Mouse (Mus musculus): ENCODE measurements around the gene Rbm33. TPM values are rescaled to one million over a fixed set of nuclear protein-coding genes. Genes with fewer than 3 reads are reported as not detected.

The Rbm33 gene
- total RNA-seq, 4 experiments from 2014 or later, result 36.9 to 40.6 (median 37.5) TPM

DNA sequence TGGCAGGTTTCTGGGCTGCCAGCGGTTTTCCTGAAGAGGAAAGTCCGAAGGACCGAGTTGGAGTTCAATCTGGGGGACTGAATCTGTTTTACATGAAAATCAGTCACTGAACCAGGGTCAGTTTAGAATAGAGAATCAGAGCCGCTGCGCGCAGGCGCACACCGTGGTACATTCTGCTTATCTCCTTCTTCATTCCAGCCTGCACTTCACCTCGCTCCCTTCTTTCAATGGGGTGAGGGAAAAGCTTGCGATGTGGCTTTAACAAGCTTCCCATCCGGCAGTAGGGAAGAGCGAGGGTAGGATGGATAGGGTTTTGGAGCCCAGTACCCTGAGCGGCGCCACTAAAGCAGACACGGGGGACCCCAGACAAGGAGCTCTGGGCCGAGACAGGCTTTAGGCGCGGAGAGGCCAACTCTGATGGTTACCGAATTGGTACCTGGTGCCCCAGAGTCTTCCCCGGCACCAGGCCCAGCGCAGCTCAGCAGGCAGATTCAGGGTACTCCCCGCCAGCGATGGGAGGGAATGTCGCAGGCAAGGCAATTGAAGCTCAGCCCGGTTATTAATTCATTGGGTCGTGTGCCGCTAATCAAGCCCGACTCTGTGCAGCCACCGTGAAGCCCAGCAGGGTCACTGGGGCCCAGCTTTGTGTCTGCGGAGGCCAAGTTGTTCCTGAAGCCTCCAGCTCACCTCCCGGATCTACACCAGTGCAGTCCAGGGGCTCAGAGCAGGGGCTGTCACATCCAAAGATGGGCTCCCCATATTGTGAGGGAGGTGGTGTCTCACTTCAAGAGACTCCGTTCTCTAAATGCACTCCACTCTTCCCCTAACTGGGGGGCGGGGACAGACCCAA lies 146.0 kb downstream of the Rbm33 start:
- DNase-seq (ENCODE audit: low spot score), result no peak

GRCm38 (mm10) chr5:28463656-28464055 lies 146.7 kb downstream of the Rbm33 start:
- no peak for DNase-seq (ENCODE audit: low spot score)

DNA sequence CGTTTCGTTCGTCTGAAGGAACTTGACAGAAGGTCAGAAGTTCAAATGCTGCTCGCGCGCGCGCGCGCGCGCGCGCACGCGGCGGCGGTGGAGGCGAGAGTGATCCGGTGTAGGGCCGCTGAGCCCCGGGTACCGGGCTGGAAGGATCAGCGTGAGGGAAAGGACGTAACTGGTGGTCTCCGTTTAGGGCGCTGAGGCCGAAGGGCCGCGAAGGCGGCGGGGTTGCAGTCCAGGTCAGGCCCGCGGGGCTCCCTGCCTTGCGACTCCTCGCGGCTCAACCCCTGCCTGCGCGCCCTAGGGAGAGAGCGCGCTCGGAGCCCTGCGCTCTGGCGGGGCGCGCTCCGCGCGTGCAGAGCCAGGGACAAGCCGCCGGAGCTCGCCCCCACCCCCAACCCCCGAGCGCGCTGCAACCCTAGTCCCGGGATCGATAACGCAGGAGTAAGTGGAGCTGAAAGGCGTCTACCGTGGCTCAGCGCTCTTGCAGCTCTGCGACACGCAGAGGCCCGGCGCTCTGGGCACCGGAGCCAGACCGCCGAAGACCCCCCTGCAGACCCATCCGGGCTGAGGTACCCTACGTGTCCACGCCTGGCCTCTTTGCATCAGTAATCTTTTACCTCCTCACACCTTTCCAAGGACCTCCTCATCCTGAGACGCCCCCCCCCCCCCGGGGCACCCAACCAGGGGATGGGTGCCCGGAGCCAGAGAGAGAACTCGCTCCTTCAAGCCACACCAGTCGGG lies 147.6 kb downstream of the Rbm33 start:
- no peak for DNase-seq (ENCODE audit: low spot score)

DNA sequence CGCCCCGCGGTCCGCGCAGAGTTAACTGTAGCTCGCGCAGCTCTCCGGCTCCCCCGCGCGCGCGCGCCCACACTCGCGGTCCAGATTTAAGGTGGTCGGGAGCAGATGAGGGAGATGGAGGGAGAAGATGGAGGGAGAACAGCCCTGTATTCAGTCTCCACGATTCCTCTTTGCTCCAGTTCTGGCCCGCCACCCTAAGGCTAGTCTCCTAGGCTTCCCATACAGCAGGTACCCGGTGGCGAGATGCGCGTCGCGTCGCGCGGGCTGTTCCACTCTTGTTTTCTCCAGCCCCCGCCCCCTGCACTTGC lies 148.1 kb downstream of the Rbm33 start:
- no peak for DNase-seq (ENCODE audit: low spot score)

GRCm38 (mm10) chr5:28465526-28465925 lies 148.6 kb downstream of the Rbm33 start:
- DNase-seq (ENCODE audit: low spot score), result no peak

DNA sequence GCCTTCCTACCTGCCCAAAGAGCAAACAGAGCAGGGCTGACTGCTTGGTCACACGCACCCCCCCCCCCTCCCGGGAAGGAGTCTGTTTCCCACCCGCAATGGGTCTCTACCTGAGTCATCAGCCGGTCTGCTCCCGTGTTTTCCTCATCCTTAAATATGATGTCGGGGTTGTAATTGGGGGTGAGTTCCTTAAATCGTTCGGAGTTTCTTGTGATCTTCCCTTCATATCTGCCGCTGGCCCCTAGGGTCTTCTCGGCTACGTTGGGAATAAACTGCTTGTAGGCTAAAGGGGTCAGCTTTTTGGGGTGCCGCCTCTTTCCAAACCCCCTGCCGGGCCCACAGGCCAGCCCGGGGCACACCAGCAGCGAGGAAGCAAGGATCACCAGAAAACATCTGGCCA lies 149.4 kb downstream of the Rbm33 start:
- DNase-seq (ENCODE audit: low spot score), result no peak

DNA sequence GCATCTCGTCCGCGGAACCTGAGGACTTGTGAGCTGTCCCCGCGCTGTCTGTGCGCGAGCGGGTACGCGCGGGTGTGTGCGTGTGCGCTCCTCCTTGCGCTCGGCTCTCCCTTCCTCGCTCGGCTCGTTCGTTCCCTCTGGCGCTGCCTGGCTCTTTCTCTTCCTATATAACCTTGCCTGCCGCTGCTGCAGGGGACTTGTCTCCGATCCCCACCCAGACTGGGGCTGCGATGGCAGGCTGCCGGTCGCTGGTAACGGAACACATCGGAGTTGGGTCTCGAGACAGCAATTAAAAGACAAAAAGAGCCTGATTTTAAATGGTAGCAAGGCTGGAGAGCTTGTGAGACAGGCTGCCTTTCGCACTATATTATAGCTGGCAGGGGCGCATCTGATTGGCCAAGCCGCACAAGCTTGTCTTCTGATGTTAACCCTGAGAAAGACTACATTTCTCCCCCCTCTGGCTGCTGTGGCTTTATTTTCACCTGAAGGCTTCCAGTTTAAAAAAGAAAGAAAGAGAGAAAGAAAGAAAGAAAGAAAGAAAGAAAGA lies 149.9 kb downstream of the Rbm33 start, which contains the start of gene Shh:
Gene Shh (minus strand): TSS at position 497 of the 547 bp plus-strand sequence.
- DNase-seq (ENCODE audit: low spot score), result no peak

Other genes starting within 250 kb of the Rbm33 start
- 10 to 100 TPM; 17.3 to 23.6 (median 18.3) TPM for gene Insig1, start 245.8 kb upstream of the Rbm33 start, total RNA-seq (2022)
- under 1 TPM in 1 of 4 experiments, not detected in 3; 0.09 TPM for gene En2, start 151.4 kb upstream of the Rbm33 start, total RNA-seq (2022)
- not detected for gene Cnpy1, start 71.3 kb upstream of the Rbm33 start, total RNA-seq (2022)
- not detected for gene Shh, start 150.1 kb downstream of the Rbm33 start, total RNA-seq (2022)

Data from heart, adult 8-10 months (tissue).